Mouse (Mus musculus): ENCODE measurements around the gene Dusp13.

Dusp13 gene

GRCm38 (mm10) chr14:21750881-21751542 lies at the start of gene Dusp13:
TSS of gene Dusp13 (minus strand) at chr14:21751181.
- DNase-seq (ENCODE audit: low spot score in 2 of 2) = peak in 1 of 2 experiments; percentile 68

- no peak for DNase-seq (ENCODE audit: low spot score in 2 of 2)
These were observed 49.7 kb upstream of the Dusp13 start for GRCm38 (mm10) chr14:21800641-21801040.

GRCm38 (mm10) chr14:21792250-21792649 lies 41.3 kb upstream of the Dusp13 start:
- DNase-seq (ENCODE audit: low spot score in 2 of 2) = peak in 1 of 2 experiments; percentile 34

GRCm38 (mm10) chr14:21791722-21792121 lies 40.7 kb upstream of the Dusp13 start:
- DNase-seq (ENCODE audit: low spot score in 2 of 2) = no peak

- DNase-seq (ENCODE audit: low spot score in 2 of 2) = no peak
These were observed 39.7 kb upstream of the Dusp13 start for GRCm38 (mm10) chr14:21790585-21791251.

GRCm38 (mm10) chr14:21788121-21788520 lies 37.1 kb upstream of the Dusp13 start:
- peak in 1 of 2 experiments; percentile 46 for DNase-seq (ENCODE audit: low spot score in 2 of 2)

- DNase-seq (ENCODE audit: low spot score in 2 of 2) = no peak
These were observed 36.4 kb upstream of the Dusp13 start for GRCm38 (mm10) chr14:21787374-21787773.

GRCm38 (mm10) chr14:21786500-21786899 lies 35.5 kb upstream of the Dusp13 start:
- no peak for DNase-seq (ENCODE audit: low spot score in 2 of 2)

GRCm38 (mm10) chr14:21776201-21776600 lies 25.2 kb upstream of the Dusp13 start:
- no peak for DNase-seq (ENCODE audit: low spot score in 2 of 2)

GRCm38 (mm10) chr14:21773946-21774345 lies 23.0 kb upstream of the Dusp13 start:
- no peak for DNase-seq (ENCODE audit: low spot score in 2 of 2)

- DNase-seq (ENCODE audit: low spot score in 2 of 2) = no peak
These were observed 21.7 kb upstream of the Dusp13 start for GRCm38 (mm10) chr14:21772506-21773281.

GRCm38 (mm10) chr14:21766398-21766958 lies 15.5 kb upstream of the Dusp13 start:
- no peak for DNase-seq (ENCODE audit: low spot score in 2 of 2)

- no peak for DNase-seq (ENCODE audit: low spot score in 2 of 2)
These were observed 14.9 kb upstream of the Dusp13 start for GRCm38 (mm10) chr14:21765754-21766397.

GRCm38 (mm10) chr14:21764646-21765045 lies 13.7 kb upstream of the Dusp13 start:
- DNase-seq (ENCODE audit: low spot score in 2 of 2) = no peak

GRCm38 (mm10) chr14:21763736-21764135 lies 12.8 kb upstream of the Dusp13 start:
- no peak for DNase-seq (ENCODE audit: low spot score in 2 of 2)

- DNase-seq (ENCODE audit: low spot score in 2 of 2) = no peak
These were observed 10.6 kb upstream of the Dusp13 start for GRCm38 (mm10) chr14:21761560-21761959.

- no peak for DNase-seq (ENCODE audit: low spot score in 2 of 2)
These were observed 2.4 kb upstream of the Dusp13 start for GRCm38 (mm10) chr14:21753367-21753766.

GRCm38 (mm10) chr14:21752411-21752810 lies 1.4 kb upstream of the Dusp13 start:
- DNase-seq (ENCODE audit: low spot score in 2 of 2) = no peak

GRCm38 (mm10) chr14:21750008-21750880 lies 737 bp downstream of the Dusp13 start, which contains the start of gene Samd8:
TSS of gene Samd8 (plus strand) at chr14:21750531.
- DNase-seq (ENCODE audit: low spot score in 2 of 2) = peak in 1 of 2 experiments; percentile 82

GRCm38 (mm10) chr14:21748142-21748870 lies 2.7 kb downstream of the Dusp13 start:
- peak in 1 of 2 experiments; percentile 61 for DNase-seq (ENCODE audit: low spot score in 2 of 2)
